Mouse (Mus musculus): ENCODE data around the gene Cbs. TPM values are rescaled to one million over a fixed set of nuclear protein-coding genes. Genes with fewer than 3 reads are reported as not detected.

The Cbs gene
- polyA plus RNA-seq, 1 experiment from 2014 or later: 5.2 TPM

DNA sequence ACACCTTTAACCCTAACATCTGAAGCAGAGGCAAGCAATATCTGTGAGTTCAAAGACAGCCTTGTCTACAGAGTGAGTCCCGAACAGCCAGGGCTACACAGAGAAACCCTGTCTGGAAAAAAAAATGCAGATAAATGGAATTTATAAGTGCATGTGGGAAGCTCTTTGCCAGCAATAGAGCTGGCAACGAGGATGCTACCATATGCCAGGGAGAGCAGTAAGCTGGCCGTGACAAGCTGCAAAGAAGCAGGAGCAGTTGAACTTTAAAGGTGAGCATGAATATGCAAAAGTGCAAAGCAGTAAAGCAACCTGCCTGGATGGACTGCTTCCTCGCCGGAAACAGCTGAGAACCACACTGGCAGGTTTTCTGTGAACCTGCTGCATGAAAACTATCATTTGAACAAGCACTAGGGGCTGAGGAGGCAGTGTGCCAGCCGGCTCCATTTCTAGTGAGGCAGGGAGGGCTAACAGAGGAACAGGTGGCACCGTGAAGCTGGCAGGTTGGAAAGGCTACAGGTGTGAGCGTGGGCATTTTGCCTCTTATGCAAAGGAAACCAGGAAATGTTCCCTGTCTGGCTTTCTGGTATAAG, 23.7 kb upstream of the Cbs start:
- no peak overlapping the region for H3K4me2 ChIP-seq
- no peaks in the 10 kb centered on the region for H3K9me3 ChIP-seq
- WGBS: 75% methylated on average over 8 of the region's 8 CpGs
- H3K4me3 ChIP-seq: no peak overlapping the region
- H3K4me1 ChIP-seq: peaks cover 21% of the 10 kb centered on the region
- no peaks in the 10 kb centered on the region for H3K27me3 ChIP-seq (replicated peaks)
- H3K36me3 ChIP-seq (replicated peaks): no peaks in the 10 kb centered on the region
- no peak for ATAC-seq (replicated peaks)
- H3K9ac ChIP-seq: no peak overlapping the region
- H3K27ac ChIP-seq: no peak overlapping the region

DNA sequence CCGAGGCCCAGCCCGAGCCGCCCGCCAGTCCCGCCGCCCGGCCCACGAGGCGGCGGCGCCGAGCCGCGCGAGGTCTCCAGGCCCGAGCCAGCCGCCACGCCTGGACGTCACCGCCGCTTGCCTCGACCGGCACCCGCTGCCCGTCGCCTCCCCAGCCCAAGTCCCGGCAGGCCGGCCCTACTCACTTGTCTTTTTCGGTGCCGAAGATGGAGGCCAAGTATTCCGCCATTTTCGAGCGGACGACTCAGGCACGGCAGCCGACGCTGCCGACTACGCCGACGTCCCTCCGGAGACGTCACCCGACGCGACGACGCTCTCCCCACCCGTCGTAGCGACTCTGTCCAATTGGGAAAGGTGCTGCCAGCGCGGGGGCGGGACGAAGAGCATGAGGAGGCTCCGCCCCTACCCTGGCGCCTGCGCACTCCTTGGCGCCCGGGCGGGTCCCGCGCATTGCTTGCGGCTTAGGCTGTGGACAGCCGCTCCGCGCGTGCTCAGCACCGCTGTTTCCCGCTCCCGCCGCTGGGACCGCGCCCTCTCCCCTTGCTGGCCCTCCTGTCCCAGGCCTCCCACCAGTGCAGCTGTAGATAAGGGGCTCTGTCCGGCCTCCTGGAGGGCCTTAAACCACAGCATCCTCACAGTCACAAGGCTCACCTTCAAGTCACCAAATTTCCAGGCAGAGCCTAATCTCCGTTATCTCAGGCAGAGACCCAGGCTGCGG, 21.6 kb upstream of the Cbs start, which contains the start of gene U2af1:
U2af1 (minus strand) TSS at position 425 of the 718 bp plus-strand sequence.
- peak within 1 kb of the TSS; percentile 94 for H3K27ac ChIP-seq
- H3K9ac ChIP-seq: peak within 1 kb of the TSS; percentile 88
- peak within 1 kb of the TSS; percentile 59 for H3K4me3 ChIP-seq
- no peaks in the 10 kb centered on the region for H3K9me3 ChIP-seq
- H3K36me3 ChIP-seq (replicated peaks): peaks cover 13% of the 10 kb centered on the region
- no peaks in the 10 kb centered on the region for H3K27me3 ChIP-seq (replicated peaks)
- ATAC-seq (replicated peaks): peak; percentile 99
- under 1% methylated on average over 74 of the region's 77 CpGs for WGBS
- H3K4me1 ChIP-seq: peaks cover 24% of the 10 kb centered on the region
- H3K4me2 ChIP-seq: peak within 1 kb of the TSS; percentile 87

DNA sequence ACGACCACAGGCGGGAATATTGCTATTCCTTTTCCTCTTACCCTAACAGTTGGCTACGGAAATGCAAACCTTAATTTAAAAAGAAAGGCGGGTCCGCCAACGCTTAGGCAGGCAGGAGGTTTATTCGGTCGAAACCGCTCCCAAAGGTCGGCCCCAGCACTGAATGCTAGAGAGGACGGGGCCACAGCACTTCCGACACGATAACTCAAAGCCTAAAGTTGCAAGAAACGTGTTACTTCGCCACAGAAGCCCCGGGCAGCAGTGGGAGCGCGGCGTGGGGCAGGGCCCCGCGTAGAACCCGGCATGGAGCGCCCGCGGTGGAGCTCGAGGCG, 21.1 kb upstream of the Cbs start:
- Histone ChIP-seq H3K4me3 (peak overlapping the region; percentile 59), H3K4me1 (peaks cover 24% of the 10 kb centered on the region), H3K27ac (peak overlapping the region; percentile 94), H3K4me2 (peak overlapping the region; percentile 71), H3K9ac (peak overlapping the region; percentile 88), H3K27me3 (replicated peaks) (no peaks in the 10 kb centered on the region), H3K9me3 (no peaks in the 10 kb centered on the region), H3K36me3 (replicated peaks) (peaks cover 16% of the 10 kb centered on the region)
- WGBS: under 1% methylated on average over 27 of the region's 27 CpGs
- no peak; the same call in 1 of the 2 replicates for ATAC-seq (replicated peaks)

DNA sequence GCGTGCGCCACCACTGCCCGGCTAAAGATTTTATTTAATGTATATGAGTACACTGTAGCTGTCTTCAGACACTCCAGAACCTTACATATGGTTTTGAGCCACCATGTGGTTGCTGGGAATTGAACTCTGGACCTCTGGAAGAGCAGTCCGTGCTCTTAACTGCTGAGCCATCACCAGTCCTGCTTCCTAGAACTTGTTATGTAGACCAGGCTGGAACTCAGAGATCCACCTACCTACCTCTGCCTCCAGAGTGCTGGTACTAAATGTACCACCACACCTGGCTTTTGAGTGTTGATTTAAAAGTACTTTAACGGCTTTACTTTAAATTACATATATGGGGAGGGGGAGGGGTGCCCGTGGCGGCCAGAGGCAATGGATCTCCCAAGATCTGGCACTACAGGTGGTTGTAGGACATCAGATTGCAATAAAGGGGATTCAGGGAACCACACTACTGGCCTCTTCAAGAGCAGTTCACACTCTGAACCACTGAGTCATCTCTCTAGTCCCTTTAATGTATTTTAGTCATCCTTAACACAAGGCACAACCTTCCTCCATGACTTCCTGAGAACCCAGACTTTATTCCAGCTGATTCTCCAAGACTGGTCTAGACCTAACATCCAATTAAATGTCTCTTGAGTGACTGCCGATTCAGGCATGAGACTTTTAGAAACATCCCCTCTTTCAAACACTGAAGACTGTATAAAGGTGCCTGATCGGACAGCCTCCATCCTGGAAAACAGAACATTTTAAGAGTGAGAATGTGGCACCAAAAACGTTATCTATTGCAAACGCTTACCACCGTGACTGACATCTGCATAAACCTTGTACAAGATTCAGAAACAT, 20.3 kb upstream of the Cbs start:
- peaks cover 24% of the 10 kb centered on the region for H3K4me1 ChIP-seq
- peak overlapping the region; percentile 59 for H3K4me3 ChIP-seq
- H3K4me2 ChIP-seq: peak overlapping the region; percentile 71
- H3K36me3 ChIP-seq (replicated peaks): peaks cover 21% of the 10 kb centered on the region
- H3K9ac ChIP-seq: peak overlapping the region; percentile 88
- no peak for ATAC-seq (replicated peaks)
- H3K27ac ChIP-seq: no peak overlapping the region
- 52% methylated on average over 12 of the region's 12 CpGs for WGBS
- no peaks in the 10 kb centered on the region for H3K9me3 ChIP-seq
- H3K27me3 ChIP-seq (replicated peaks): no peaks in the 10 kb centered on the region

DNA sequence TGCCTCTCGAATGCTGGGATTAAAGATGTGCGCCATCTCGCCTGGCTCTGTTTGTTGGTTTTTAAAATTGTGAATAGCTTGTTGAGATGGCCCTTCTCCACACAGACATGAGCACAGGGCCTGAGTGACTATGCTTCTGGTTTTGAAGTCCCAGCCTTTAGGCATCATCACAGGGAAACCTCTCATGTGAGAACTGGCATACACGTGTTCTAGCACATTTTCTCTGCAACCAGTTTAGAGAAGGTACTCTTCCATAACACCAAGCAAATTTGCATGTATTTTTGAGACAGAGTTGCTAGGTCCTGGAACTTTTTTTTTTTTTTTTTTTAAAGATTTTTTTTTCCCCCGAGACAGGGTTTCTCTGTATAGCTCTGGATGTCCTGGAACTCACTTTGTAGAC, 19.6 kb upstream of the Cbs start:
- no peak overlapping the region for H3K9ac ChIP-seq
- H3K4me3 ChIP-seq: no peak overlapping the region
- 86% methylated on average over 5 of the region's 5 CpGs for WGBS

DNA sequence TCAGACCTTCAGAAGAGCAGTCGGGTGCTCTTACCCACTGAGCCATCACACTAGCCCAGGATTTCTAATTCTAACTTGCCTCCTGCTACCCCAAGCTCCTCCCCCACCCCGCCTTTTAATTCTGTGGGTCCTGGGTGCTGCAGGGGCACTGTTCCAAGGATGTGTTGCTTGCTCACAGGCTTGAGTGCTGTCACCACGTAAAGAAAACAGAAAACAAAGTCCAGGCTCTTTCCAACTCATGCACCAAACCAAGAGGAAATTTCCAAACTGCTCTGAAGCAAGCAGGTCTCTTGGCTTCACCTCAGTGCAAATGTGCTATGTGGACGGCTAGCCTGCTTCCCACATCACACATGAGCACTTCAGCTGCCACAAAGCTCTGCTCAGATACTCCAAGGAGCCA, 18.3 kb upstream of the Cbs start:
- no peak for ATAC-seq (replicated peaks)
- H3K36me3 ChIP-seq (replicated peaks): peaks cover 40% of the 10 kb centered on the region

More for the DNA sequence above, 19.6 kb upstream of the Cbs start:
- H3K27me3 ChIP-seq (replicated peaks): no peaks in the 10 kb centered on the region
- no peaks in the 10 kb centered on the region for H3K9me3 ChIP-seq
- peak overlapping the region; percentile 71; the same call in 1 of the 2 replicates for H3K4me2 ChIP-seq
- no peak overlapping the region for H3K27ac ChIP-seq
- H3K36me3 ChIP-seq (replicated peaks): peaks cover 28% of the 10 kb centered on the region
- ATAC-seq (replicated peaks): no peak
- peaks cover 24% of the 10 kb centered on the region for H3K4me1 ChIP-seq

DNA sequence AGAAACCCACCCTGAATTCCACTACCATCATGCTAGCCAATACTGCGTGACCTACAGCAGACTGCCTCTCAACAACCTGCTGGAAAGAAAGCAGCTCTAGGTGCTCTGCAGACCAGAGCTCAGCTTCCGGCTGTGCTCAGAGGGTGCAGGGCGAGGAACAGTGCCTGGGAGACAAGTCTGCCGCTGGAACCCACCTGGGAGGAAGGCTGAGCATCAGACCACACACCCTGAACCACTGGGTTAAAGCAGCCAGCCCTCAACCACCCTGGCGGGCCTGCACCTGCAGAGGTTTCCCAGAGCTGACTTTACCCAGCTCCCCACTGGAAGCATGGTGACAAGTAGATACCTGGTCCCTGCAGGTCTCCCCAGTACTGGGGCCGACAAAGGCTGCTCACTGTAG, 16.2 kb upstream of the Cbs start:
- no peak overlapping the region for H3K9ac ChIP-seq
- no peak overlapping the region for H3K27ac ChIP-seq
- no peak for ATAC-seq (replicated peaks)
- peaks cover 55% of the 10 kb centered on the region for H3K36me3 ChIP-seq (replicated peaks)
- H3K9me3 ChIP-seq: no peaks in the 10 kb centered on the region
- WGBS: 93% methylated on average over 6 of the region's 6 CpGs
- H3K4me2 ChIP-seq: no peak overlapping the region
- no peaks in the 10 kb centered on the region for H3K27me3 ChIP-seq (replicated peaks)
- H3K4me3 ChIP-seq: no peak overlapping the region
- peaks cover 16% of the 10 kb centered on the region for H3K4me1 ChIP-seq

More for the DNA sequence above, 18.3 kb upstream of the Cbs start:
- Histone ChIP-seq H3K27me3 (replicated peaks) (no peaks in the 10 kb centered on the region), H3K9ac (no peak overlapping the region), H3K9me3 (no peaks in the 10 kb centered on the region), H3K4me1 (peaks cover 24% of the 10 kb centered on the region), H3K4me3 (no peak overlapping the region), H3K27ac (no peak overlapping the region), H3K4me2 (no peak overlapping the region)
- WGBS: 87% methylated on average over 4 of the region's 4 CpGs

DNA sequence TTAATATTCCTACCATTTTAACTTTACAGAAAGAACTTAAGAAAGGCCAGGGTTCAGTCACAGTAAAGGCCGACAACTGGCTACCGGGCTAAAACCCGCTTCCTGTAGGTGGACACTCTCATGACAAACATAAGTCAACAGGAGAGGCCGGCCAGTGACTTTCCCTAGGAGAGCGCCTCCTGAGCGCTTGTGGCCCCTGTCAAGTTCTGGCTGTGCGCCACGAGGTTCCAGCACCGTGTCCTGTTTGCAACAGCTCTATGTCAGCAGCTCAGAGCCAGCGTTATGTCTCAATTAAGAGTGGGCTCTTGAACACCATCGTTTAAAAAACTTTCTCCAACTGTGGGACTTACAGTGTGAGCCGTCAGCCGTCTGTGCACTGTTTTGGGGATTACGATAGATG, 15.1 kb upstream of the Cbs start:
- H3K9ac ChIP-seq: no peak overlapping the region
- H3K27me3 ChIP-seq (replicated peaks): no peaks in the 10 kb centered on the region
- no peaks in the 10 kb centered on the region for H3K9me3 ChIP-seq
- H3K36me3 ChIP-seq (replicated peaks): peaks cover 66% of the 10 kb centered on the region
- H3K27ac ChIP-seq: no peak overlapping the region
- H3K4me1 ChIP-seq: peaks cover 9% of the 10 kb centered on the region
- H3K4me3 ChIP-seq: no peak overlapping the region
- ATAC-seq (replicated peaks): no peak
- WGBS: 89% methylated on average over 14 of the region's 14 CpGs
- no peak overlapping the region for H3K4me2 ChIP-seq

DNA sequence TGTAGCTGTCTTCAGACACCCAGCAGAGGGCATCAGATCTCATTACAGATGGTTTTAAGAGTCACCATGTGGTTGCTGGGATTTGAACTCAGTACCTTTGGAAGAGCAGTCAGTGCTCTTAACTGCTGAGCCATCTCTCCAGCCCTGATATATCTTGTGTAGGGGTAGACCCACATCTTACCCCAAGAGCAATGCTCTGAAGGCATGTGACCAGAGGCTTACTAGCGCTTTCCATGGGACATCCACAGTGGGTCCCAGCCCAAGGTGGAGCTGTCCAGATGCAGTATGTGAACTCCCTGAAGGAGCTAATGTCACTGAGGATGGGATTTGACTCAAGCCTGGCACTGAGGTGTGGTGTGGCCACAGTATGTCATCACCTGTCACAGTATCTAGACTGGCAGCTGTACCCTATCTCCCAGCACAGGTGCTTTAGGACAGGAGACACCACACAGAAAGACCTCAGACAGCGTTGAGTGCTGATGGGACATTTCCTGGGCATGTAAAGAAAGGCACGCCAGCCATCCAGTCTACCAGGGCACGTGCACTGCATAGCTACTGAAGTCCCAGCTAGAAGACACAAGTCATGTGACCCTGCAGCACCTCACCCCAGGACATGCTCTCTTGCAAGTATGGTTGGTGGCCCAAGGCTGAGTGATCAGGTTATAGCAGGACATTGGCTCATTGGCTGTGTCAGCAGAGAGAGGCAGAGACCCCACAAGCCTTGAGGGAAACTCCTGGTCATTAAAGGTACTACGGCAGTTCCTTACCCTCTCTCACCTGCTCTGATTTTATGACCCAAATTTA, 9.4 kb upstream of the Cbs start:
- Histone ChIP-seq H3K27me3 (replicated peaks) (no peaks in the 10 kb centered on the region), H3K9ac (no peak overlapping the region), H3K4me3 (no peak overlapping the region), H3K27ac (no peak overlapping the region), H3K36me3 (replicated peaks) (peaks cover 49% of the 10 kb centered on the region), H3K4me1 (no peaks in the 10 kb centered on the region), H3K4me2 (no peak overlapping the region), H3K9me3 (no peaks in the 10 kb centered on the region)
- no peak for ATAC-seq (replicated peaks)
- WGBS: 94% methylated on average over 5 of the region's 5 CpGs

DNA sequence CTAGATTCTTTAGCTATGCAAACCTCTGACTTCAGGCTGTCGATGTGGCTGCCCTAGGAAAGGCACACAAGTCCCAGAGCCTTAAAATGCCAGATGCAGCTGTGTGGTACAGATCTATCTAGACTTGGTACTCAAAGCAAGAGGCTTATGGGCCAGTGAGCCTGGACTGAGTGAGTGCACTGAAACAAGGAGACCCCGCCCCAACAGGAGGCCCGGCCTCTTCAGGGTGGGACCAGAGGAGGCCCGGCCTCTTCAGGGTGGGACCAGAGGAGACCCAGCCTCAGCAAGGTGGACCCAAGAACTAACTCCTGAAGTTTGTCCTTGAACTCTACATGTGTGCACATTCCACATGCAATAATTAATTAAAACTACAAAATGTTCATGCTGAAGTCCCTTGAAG, 5.9 kb upstream of the Cbs start:
- no peak for ATAC-seq (replicated peaks)
- no peak overlapping the region for H3K27ac ChIP-seq
- WGBS: 77% methylated on average over 4 of the region's 4 CpGs
- no peaks in the 10 kb centered on the region for H3K4me1 ChIP-seq
- no peak overlapping the region for H3K4me2 ChIP-seq
- no peaks in the 10 kb centered on the region for H3K9me3 ChIP-seq
- H3K4me3 ChIP-seq: no peak overlapping the region
- H3K36me3 ChIP-seq (replicated peaks): peaks cover 21% of the 10 kb centered on the region
- H3K27me3 ChIP-seq (replicated peaks): no peaks in the 10 kb centered on the region
- H3K9ac ChIP-seq: no peak overlapping the region

DNA sequence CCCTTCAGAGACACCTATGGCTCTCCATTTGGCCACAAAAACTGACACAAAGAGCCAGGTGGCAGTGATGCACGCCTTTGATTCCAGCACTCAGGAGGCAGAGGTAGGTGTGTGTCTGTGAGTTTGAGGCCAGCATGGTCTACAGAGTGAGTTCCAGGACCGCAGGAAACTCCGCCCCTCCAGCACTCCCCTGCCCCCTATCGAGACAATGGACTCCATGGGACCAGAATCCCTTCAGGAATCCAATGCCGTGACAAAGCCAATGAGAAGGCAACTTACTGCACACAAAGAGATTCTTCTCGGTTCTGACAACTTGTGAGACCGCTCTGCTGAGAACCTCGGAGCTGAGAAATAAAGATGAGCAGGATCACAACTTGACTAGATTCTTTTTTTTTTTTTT, 5.3 kb upstream of the Cbs start:
- Histone ChIP-seq H3K27me3 (replicated peaks) (0 out of 2 replicates have a peak, but pooled peaks cover 6% of the 10 kb centered on the region), H3K27ac (no peak overlapping the region), H3K36me3 (replicated peaks) (peaks cover 15% of the 10 kb centered on the region), H3K9ac (no peak overlapping the region), H3K4me2 (no peak overlapping the region), H3K4me3 (no peak overlapping the region), H3K4me1 (peaks cover 3% of the 10 kb centered on the region; the same call in 1 of the 2 replicates), H3K9me3 (no peaks in the 10 kb centered on the region)
- no peak for ATAC-seq (replicated peaks)
- 25% methylated on average over 8 of the region's 8 CpGs for WGBS

DNA sequence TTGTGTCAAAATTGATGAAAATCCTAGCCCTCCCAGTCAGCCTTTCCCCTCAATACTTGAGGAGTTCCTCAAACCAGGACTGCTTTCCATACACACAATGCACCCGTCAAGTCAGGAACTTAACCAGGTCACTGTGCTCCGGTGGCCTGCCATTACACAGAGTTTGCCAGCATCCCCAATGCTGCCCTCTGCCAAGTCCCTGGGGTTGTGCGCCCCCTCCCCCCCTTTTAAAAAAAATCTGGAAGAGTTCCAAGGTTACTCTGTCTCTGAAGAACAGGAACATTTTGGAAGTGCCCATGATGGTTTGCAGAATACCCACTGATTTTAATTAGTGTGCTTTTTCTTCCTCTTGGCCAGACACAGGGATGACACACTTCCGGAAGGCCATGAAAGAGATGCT, 2.6 kb upstream of the Cbs start:
- H3K27me3 ChIP-seq (replicated peaks): peaks cover 22% of the 10 kb centered on the region; the same call in 1 of the 2 replicates
- no peak overlapping the region for H3K9ac ChIP-seq
- no peak for ATAC-seq (replicated peaks)
- no peak overlapping the region for H3K27ac ChIP-seq
- no peak overlapping the region for H3K4me2 ChIP-seq
- no peaks in the 10 kb centered on the region for H3K9me3 ChIP-seq
- H3K36me3 ChIP-seq (replicated peaks): no peaks in the 10 kb centered on the region
- peaks cover 15% of the 10 kb centered on the region for H3K4me1 ChIP-seq
- no peak overlapping the region for H3K4me3 ChIP-seq
- 59% methylated on average over 4 of the region's 4 CpGs for WGBS

All from midbrain, embryonic 15.5 days (tissue).